Mouse (Mus musculus): ENCODE data around the gene Ptgfrn. TPM values are rescaled to one million over a fixed set of nuclear protein-coding genes. Genes with fewer than 3 reads are reported as not detected.

Ptgfrn gene
- total and polyA plus RNA-seq, 3 experiments, result 18.5 to 25.1 (median 19.4) TPM

GRCm38 (mm10) chr3:101016050-101016449, 94.0 kb downstream of the Ptgfrn start:
- no peak overlapping the region for H3K27ac ChIP-seq
- no peak overlapping the region for H3K4me3 ChIP-seq
- intact Hi-C loops (cut with DNase I), result no loop called here
- H3K9ac ChIP-seq (ENCODE audit: low read depth, low read length), result no peak overlapping the region
- no peaks in the 10 kb centered on the region for H3K36me3 ChIP-seq (ENCODE audit: control insufficient read depth, insufficient read depth, low read length)
- DNase-seq, result no peak
- H3K79me2 ChIP-seq (replicated peaks; ENCODE audit: control insufficient read depth, insufficient read depth, low read length), result no peaks in the 10 kb centered on the region
- WGBS, result 91% methylated on average over 7 of the region's 7 CpGs
- TF ChIP-seq EP300 (IDR thresholded peaks at IDR 0.05; ENCODE audit: insufficient read depth, low read depth, low read length) (no peak), POLR2A (IDR thresholded peaks at IDR 0.05; ENCODE audit: insufficient read depth, low read depth, low read length) (no peak), CTCF (IDR thresholded peaks at IDR 0.05) (no peak)
- peaks cover 3% of the 10 kb centered on the region; the same call in 1 of the 2 replicates for H3K4me1 ChIP-seq (ENCODE audit: control insufficient read depth, insufficient read depth, low read length)
- no peaks in the 10 kb centered on the region for H3K27me3 ChIP-seq (ENCODE audit: control insufficient read depth, insufficient read depth, low read length)

GRCm38 (mm10) chr3:101015254-101015653, 94.8 kb downstream of the Ptgfrn start:
- H3K9ac ChIP-seq (ENCODE audit: low read depth, low read length), result no peak overlapping the region
- peaks cover 3% of the 10 kb centered on the region; the same call in 1 of the 2 replicates for H3K4me1 ChIP-seq (ENCODE audit: control insufficient read depth, insufficient read depth, low read length)
- intact Hi-C loops (cut with DNase I), result no loop called here
- DNase-seq, result no peak
- H3K27me3 ChIP-seq (ENCODE audit: control insufficient read depth, insufficient read depth, low read length), result no peaks in the 10 kb centered on the region
- no peaks in the 10 kb centered on the region for H3K36me3 ChIP-seq (ENCODE audit: control insufficient read depth, insufficient read depth, low read length)
- TF ChIP-seq CTCF (IDR thresholded peaks at IDR 0.05) (no peak), EP300 (IDR thresholded peaks at IDR 0.05; ENCODE audit: insufficient read depth, low read depth, low read length) (no peak), POLR2A (IDR thresholded peaks at IDR 0.05; ENCODE audit: insufficient read depth, low read depth, low read length) (no peak)
- peak overlapping the region; percentile 1; the same call in 1 of the 2 replicates for H3K27ac ChIP-seq
- H3K4me3 ChIP-seq, result no peak overlapping the region
- H3K79me2 ChIP-seq (replicated peaks; ENCODE audit: control insufficient read depth, insufficient read depth, low read length), result no peaks in the 10 kb centered on the region
- 46% methylated on average over 4 of the region's 4 CpGs for WGBS

GRCm38 (mm10) chr3:101013536-101013935, 96.5 kb downstream of the Ptgfrn start:
- Histone ChIP-seq H3K9ac (ENCODE audit: low read depth, low read length) (no peak overlapping the region), H3K4me1 (ENCODE audit: control insufficient read depth, insufficient read depth, low read length) (peaks cover 3% of the 10 kb centered on the region; the same call in 1 of the 2 replicates), H3K27me3 (ENCODE audit: control insufficient read depth, insufficient read depth, low read length) (no peaks in the 10 kb centered on the region), H3K27ac (no peak overlapping the region), H3K79me2 (replicated peaks; ENCODE audit: control insufficient read depth, insufficient read depth, low read length) (no peaks in the 10 kb centered on the region), H3K4me3 (no peak overlapping the region), H3K36me3 (ENCODE audit: control insufficient read depth, insufficient read depth, low read length) (no peaks in the 10 kb centered on the region)
- DNase-seq, result no peak
- 91% methylated on average over 3 of the region's 3 CpGs for WGBS
- intact Hi-C loops (cut with DNase I), result no loop called here
- TF ChIP-seq EP300 (IDR thresholded peaks at IDR 0.05; ENCODE audit: insufficient read depth, low read depth, low read length) (no peak), POLR2A (IDR thresholded peaks at IDR 0.05; ENCODE audit: insufficient read depth, low read depth, low read length) (no peak), CTCF (IDR thresholded peaks at IDR 0.05) (no peak)

GRCm38 (mm10) chr3:101013005-101013404, 97.1 kb downstream of the Ptgfrn start:
- TF ChIP-seq EP300 (IDR thresholded peaks at IDR 0.05; ENCODE audit: insufficient read depth, low read depth, low read length) (no peak), POLR2A (IDR thresholded peaks at IDR 0.05; ENCODE audit: insufficient read depth, low read depth, low read length) (no peak), CTCF (IDR thresholded peaks at IDR 0.05) (no peak)
- Histone ChIP-seq H3K4me1 (ENCODE audit: control insufficient read depth, insufficient read depth, low read length) (peaks cover 3% of the 10 kb centered on the region; the same call in 1 of the 2 replicates), H3K27me3 (ENCODE audit: control insufficient read depth, insufficient read depth, low read length) (no peaks in the 10 kb centered on the region), H3K27ac (no peak overlapping the region), H3K4me3 (no peak overlapping the region), H3K79me2 (replicated peaks; ENCODE audit: control insufficient read depth, insufficient read depth, low read length) (no peaks in the 10 kb centered on the region), H3K36me3 (ENCODE audit: control insufficient read depth, insufficient read depth, low read length) (no peaks in the 10 kb centered on the region), H3K9ac (ENCODE audit: low read depth, low read length) (no peak overlapping the region)
- intact Hi-C loops (cut with DNase I), result no loop called here
- DNase-seq, result no peak
- 94% methylated on average over 10 of the region's 10 CpGs for WGBS

GRCm38 (mm10) chr3:101012597-101012996, 97.5 kb downstream of the Ptgfrn start:
- intact Hi-C loops (cut with DNase I), result no loop called here
- TF ChIP-seq EP300 (IDR thresholded peaks at IDR 0.05; ENCODE audit: insufficient read depth, low read depth, low read length), result no peak
- TF ChIP-seq POLR2A (IDR thresholded peaks at IDR 0.05; ENCODE audit: insufficient read depth, low read depth, low read length), result no peak
- no peak for TF ChIP-seq CTCF (IDR thresholded peaks at IDR 0.05)
- H3K4me3 ChIP-seq, result no peak overlapping the region
- no peak overlapping the region for H3K9ac ChIP-seq (ENCODE audit: low read depth, low read length)
- peaks cover 3% of the 10 kb centered on the region; the same call in 1 of the 2 replicates for H3K4me1 ChIP-seq (ENCODE audit: control insufficient read depth, insufficient read depth, low read length)
- no peaks in the 10 kb centered on the region for H3K79me2 ChIP-seq (replicated peaks; ENCODE audit: control insufficient read depth, insufficient read depth, low read length)
- WGBS, result 80% methylated on average over 8 of the region's 8 CpGs
- H3K27ac ChIP-seq, result no peak overlapping the region
- H3K36me3 ChIP-seq (ENCODE audit: control insufficient read depth, insufficient read depth, low read length), result no peaks in the 10 kb centered on the region
- no peak for DNase-seq
- H3K27me3 ChIP-seq (ENCODE audit: control insufficient read depth, insufficient read depth, low read length), result no peaks in the 10 kb centered on the region

- no peaks in the 10 kb centered on the region for H3K79me2 ChIP-seq (replicated peaks; ENCODE audit: control insufficient read depth, insufficient read depth, low read length)
- H3K4me1 ChIP-seq (ENCODE audit: control insufficient read depth, insufficient read depth, low read length), result peaks cover 3% of the 10 kb centered on the region; the same call in 1 of the 2 replicates
- H3K9ac ChIP-seq (ENCODE audit: low read depth, low read length), result no peak overlapping the region
- intact Hi-C loops (cut with DNase I), result no loop called here
- H3K27me3 ChIP-seq (ENCODE audit: control insufficient read depth, insufficient read depth, low read length), result no peaks in the 10 kb centered on the region
- H3K4me3 ChIP-seq, result no peak overlapping the region
- peak in 1 of 2 experiments; percentile 37 for DNase-seq
- H3K27ac ChIP-seq, result no peak overlapping the region
- TF ChIP-seq EP300 (IDR thresholded peaks at IDR 0.05; ENCODE audit: insufficient read depth, low read depth, low read length) (no peak), POLR2A (IDR thresholded peaks at IDR 0.05; ENCODE audit: insufficient read depth, low read depth, low read length) (no peak), CTCF (IDR thresholded peaks at IDR 0.05) (no peak)
- no peaks in the 10 kb centered on the region for H3K36me3 ChIP-seq (ENCODE audit: control insufficient read depth, insufficient read depth, low read length)
- 47% methylated on average over 10 of the region's 10 CpGs for WGBS
Measured at GRCm38 (mm10) chr3:101012131-101012571, 97.9 kb downstream of the Ptgfrn start.
